Mouse (Mus musculus) lung, postnatal 0 days (tissue): ENCODE data around the gene Scaf11. TPM values are rescaled to one million over a fixed set of nuclear protein-coding genes. Genes with fewer than 3 reads are reported as not detected.

ENCODE experiments used
- ATAC-seq: fragments of 200-750 bp; cut with Nextera tagmentation; 2 replicates; pipeline ENCODE4 v1.8.0; 2017; ENCODE audit warnings: moderate library complexity
- DNase-seq: peaks from one replicate; pipeline ENCODE4 v3.0.0-alpha.2; 2016; ENCODE audit warnings: low spot score
- H3K27ac ChIP-seq: fragments of 300-500 bp; sonication (generic); 2 replicates; pipeline ENCODE4 v1.5.1; 2014; ENCODE audit warnings: antibody characterized with exemption, mild to moderate bottlenecking, low read length, mixed read lengths
- H3K27me3 ChIP-seq: fragments of 300-500 bp; sonication (generic); replicated peaks from 2 replicates; pipeline ENCODE4 v1.6.1; 2014; ENCODE audit warnings: low read length, mixed read lengths; ENCODE audit not compliant: insufficient read depth
- H3K36me3 ChIP-seq: fragments of 300-500 bp; sonication (generic); 2 replicates; pipeline ENCODE4 v1.6.1; 2014; ENCODE audit warnings: low read length, mixed read lengths; ENCODE audit not compliant: insufficient read depth
- H3K4me1 ChIP-seq: fragments of 300-500 bp; sonication (generic); 2 replicates; pipeline ENCODE4 v1.6.1; 2014; ENCODE audit warnings: antibody characterized with exemption, low read depth, low read length, mixed read lengths; ENCODE audit not compliant: insufficient read depth
- H3K4me2 ChIP-seq: fragments of 300-500 bp; sonication (generic); replicated peaks from 2 replicates; pipeline ENCODE4 v1.6.1; 2014; ENCODE audit warnings: low read depth, mild to moderate bottlenecking, low read length, moderate library complexity, mixed read lengths
- H3K4me3 ChIP-seq: fragments of 300-500 bp; sonication (generic); 2 replicates; pipeline ENCODE4 v1.5.1; 2014; ENCODE audit warnings: low read depth, low read length
- H3K9ac ChIP-seq: fragments of 300-500 bp; sonication (generic); replicated peaks from 2 replicates; pipeline ENCODE4 v1.6.1; 2014; ENCODE audit warnings: low read depth, mild to moderate bottlenecking
- H3K9me3 ChIP-seq: fragments of 300-500 bp; sonication (generic); 2 replicates; pipeline ENCODE4 v1.6.1; 2016; ENCODE audit warnings: low read length, mixed read lengths
- CTCF ChIP-seq: IDR thresholded peaks from 2 replicates; pipeline ENCODE4 v1.5.1; 2016; ENCODE audit warnings: antibody characterized with exemption, mild to moderate bottlenecking
- EP300 ChIP-seq: IDR thresholded peaks from 2 replicates; pipeline ENCODE4 v1.6.1; 2016; ENCODE audit warnings: antibody characterized with exemption, mild to moderate bottlenecking, control low read depth
- WGBS: fragments of 180-500 bp; shearing (Covaris S2); extraction: QIAGEN DNeasy Blood & Tissue Kit; methylation state at CpG from one replicate; pipeline ENCODE4 v1.1.7; 2014; 5-methylcytosine and 5-hydroxymethylcytosine counted together
- polyA plus RNA-seq: library from polyadenylated mRNA; unstranded; fragments of >200 nt; fragmentation: Nextera tagmentation; extraction: Ambion mirVana; gene quantifications from 2 replicates; pipeline ENCODE4 v1.2.1, GENCODE M21; 2015

Scaf11 gene
- polyA plus RNA-seq, 1 experiment from 2014 or later = 59.9 TPM

DNA sequence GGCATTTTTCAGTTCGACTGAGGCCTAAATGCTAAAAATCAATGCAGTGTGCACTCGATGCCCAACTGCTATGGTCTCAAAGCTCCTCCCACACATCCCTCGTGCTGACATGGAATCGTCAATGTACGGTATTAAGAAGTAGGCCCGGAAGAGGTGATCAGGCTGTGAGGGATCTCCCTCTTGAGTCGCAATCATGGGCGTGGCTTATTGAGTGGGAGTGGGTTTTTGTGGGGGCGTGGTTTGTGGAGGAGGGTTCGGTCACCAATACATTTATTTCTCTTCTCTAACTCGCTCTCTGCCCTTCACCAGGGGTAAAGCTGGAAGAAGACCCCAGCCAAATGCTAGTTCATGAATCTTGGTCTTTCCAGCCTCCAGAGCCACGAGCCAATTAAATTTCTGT, 17.4 kb upstream of the Scaf11 start:
- no peaks in the 10 kb centered on the region for H3K4me1 ChIP-seq
- no peak for ATAC-seq
- no peak overlapping the region for H3K4me2 ChIP-seq
- H3K27ac ChIP-seq = no peak overlapping the region
- H3K27me3 ChIP-seq = no peaks in the 10 kb centered on the region
- no peak overlapping the region for H3K4me3 ChIP-seq
- H3K9me3 ChIP-seq = no peaks in the 10 kb centered on the region
- no peaks in the 10 kb centered on the region for H3K36me3 ChIP-seq
- TF ChIP-seq EP300 = no peak
- no peak for TF ChIP-seq CTCF
- H3K9ac ChIP-seq = no peak overlapping the region
- DNase-seq = no peak
- WGBS = 88% methylated on average over 12 of the region's 12 CpGs

DNA sequence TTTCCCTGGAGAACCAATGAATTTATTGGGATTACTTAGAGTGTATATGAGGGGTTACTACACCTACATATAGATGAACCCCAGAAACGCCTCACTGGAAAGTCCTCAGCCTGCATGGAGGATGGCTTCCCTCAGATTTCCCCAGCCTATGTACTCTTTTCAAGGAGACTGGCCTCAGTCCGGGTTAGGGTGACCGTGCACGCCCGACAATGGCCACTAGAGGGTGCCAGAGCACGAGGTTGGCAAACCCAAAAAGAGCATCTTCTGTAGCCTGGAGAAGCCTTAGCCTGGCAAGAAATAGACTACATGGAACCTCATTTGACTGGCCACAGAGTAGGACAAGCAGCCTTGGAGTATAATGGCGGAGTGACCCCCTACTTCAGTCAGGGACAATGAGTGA, 15.7 kb upstream of the Scaf11 start:
- H3K36me3 ChIP-seq = no peaks in the 10 kb centered on the region
- no peak overlapping the region for H3K9ac ChIP-seq
- no peak overlapping the region for H3K4me2 ChIP-seq
- H3K27ac ChIP-seq = no peak overlapping the region
- DNase-seq (peak; percentile 79), ATAC-seq (peak; percentile 74)
- no peaks in the 10 kb centered on the region for H3K27me3 ChIP-seq
- no peak overlapping the region for H3K4me3 ChIP-seq
- no peaks in the 10 kb centered on the region for H3K9me3 ChIP-seq
- no peaks in the 10 kb centered on the region for H3K4me1 ChIP-seq
- peak; percentile 92 for TF ChIP-seq CTCF
- no peak for TF ChIP-seq EP300
- 5% methylated on average over 7 of the region's 7 CpGs for WGBS

DNA sequence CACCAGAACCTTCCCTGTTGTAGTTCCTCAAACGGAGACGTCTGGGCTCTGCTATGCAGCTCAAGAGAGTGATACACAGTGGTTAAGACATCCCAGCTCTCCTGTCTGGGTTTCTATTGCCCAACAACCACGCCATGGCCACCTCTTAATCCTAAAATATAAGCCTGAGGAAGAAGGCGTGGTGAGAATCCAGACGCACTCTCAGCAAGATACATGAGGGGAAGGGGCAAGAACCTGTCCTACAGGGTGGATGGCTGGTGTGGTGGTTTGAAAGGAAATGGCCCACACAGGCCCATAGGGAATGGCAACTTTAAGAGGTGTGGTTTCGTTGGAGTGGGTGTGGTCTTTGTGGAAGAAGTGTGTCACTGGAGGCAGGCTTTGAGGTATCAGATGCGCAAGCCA, 14.9 kb upstream of the Scaf11 start:
- no peak overlapping the region for H3K27ac ChIP-seq
- no peaks in the 10 kb centered on the region for H3K9me3 ChIP-seq
- H3K4me3 ChIP-seq = no peak overlapping the region
- H3K4me2 ChIP-seq = no peak overlapping the region
- ATAC-seq = no peak
- DNase-seq = no peak
- no peaks in the 10 kb centered on the region for H3K36me3 ChIP-seq
- no peak overlapping the region for H3K9ac ChIP-seq
- 82% methylated on average over 7 of the region's 7 CpGs for WGBS
- H3K27me3 ChIP-seq = no peaks in the 10 kb centered on the region
- no peaks in the 10 kb centered on the region for H3K4me1 ChIP-seq
- TF ChIP-seq EP300 (no peak), CTCF (no peak)

DNA sequence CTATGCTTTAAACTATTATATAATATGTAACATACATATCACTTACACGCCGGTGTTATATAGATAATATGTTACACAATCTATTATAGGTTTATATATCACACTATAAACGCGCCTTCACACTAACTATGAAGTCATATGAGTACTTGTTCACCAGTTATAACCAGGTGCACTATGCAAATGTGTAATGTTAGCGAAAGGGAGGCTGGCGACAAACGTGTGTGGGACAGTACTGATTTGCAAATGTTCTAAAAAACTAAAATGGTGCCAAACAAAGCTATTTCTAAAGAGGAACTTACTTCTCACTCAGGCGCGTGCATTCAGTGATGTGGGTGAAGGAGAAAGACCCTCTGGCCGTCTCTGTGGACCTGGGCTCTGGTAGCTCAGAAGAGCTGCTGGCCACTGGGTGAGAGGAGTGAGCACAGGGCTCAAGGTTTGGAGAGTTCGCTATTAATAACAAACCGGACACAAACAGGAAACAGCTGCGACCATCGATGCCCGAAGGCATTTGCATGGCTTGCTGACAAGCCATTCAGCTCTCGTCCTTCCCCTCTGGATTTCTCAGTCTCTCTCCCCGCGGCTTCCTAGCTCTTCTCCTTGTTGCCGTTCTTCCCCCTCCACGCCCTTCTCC, 13.8 kb upstream of the Scaf11 start:
- Histone ChIP-seq H3K27ac (no peak overlapping the region), H3K4me3 (no peak overlapping the region), H3K9ac (no peak overlapping the region), H3K27me3 (no peaks in the 10 kb centered on the region), H3K36me3 (no peaks in the 10 kb centered on the region), H3K4me2 (peak overlapping the region; percentile 28; the same call in 1 of the 2 replicates), H3K9me3 (no peaks in the 10 kb centered on the region), H3K4me1 (no peaks in the 10 kb centered on the region)
- DNase-seq (peak; percentile 46), ATAC-seq (peak; percentile 64)
- 59% methylated on average over 20 of the region's 20 CpGs for WGBS
- peak; percentile 35; the same call in 1 of the 2 replicates for TF ChIP-seq EP300
- TF ChIP-seq CTCF = no peak

DNA sequence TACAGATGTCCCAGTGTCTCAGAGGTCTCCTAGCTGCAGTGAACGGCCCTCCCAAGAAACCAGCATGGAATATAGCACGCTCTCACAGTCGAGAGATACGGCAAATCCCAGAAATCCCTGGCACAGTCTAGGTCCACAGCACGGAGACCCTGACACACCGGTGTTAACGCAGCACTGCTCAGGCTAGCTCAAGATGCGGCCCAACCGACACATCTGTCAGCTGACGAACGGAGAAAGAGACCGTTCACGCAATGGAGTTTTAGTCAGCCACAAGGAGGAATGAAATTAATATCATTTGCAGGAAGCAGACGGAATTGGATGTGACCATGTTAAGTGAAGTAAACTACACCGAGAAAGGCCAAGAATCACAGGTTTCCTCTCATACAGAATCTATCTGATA, 13.3 kb upstream of the Scaf11 start:
- no peak for DNase-seq
- H3K4me3 ChIP-seq = no peak overlapping the region
- no peak for TF ChIP-seq CTCF
- TF ChIP-seq EP300 = no peak
- no peak overlapping the region for H3K9ac ChIP-seq
- no peaks in the 10 kb centered on the region for H3K4me1 ChIP-seq
- H3K4me2 ChIP-seq = no peak overlapping the region
- 91% methylated on average over 15 of the region's 15 CpGs for WGBS
- no peaks in the 10 kb centered on the region for H3K27me3 ChIP-seq
- H3K9me3 ChIP-seq = no peaks in the 10 kb centered on the region
- ATAC-seq = no peak
- H3K36me3 ChIP-seq = no peaks in the 10 kb centered on the region
- H3K27ac ChIP-seq = no peak overlapping the region

DNA sequence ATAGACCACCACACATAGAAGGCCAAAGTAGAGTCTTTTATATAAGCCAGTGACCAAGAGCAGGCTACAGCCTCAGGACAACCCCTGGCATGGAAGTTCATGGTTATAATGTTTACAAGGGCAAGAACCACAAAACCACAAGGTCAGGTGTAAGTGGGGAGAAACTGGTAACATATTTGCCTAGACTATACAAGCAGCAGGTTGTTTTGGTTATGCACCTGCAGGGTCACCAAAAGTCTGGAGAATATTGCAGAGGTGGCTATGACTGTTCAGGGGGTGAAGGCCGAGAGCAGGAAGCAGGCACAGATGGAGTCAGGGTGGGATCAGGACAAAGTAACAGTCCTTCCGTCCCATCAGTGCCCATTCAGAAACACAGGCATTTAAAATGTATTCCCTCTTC, 7.7 kb upstream of the Scaf11 start:
- Histone ChIP-seq H3K4me2 (no peak overlapping the region), H3K4me1 (no peaks in the 10 kb centered on the region), H3K9ac (no peak overlapping the region), H3K9me3 (no peaks in the 10 kb centered on the region), H3K27me3 (no peaks in the 10 kb centered on the region), H3K27ac (no peak overlapping the region), H3K36me3 (no peaks in the 10 kb centered on the region), H3K4me3 (no peak overlapping the region)
- TF ChIP-seq EP300 (no peak), CTCF (no peak)
- ATAC-seq (no peak), DNase-seq (no peak)
- 84% methylated on average over 2 of the region's 2 CpGs for WGBS

DNA sequence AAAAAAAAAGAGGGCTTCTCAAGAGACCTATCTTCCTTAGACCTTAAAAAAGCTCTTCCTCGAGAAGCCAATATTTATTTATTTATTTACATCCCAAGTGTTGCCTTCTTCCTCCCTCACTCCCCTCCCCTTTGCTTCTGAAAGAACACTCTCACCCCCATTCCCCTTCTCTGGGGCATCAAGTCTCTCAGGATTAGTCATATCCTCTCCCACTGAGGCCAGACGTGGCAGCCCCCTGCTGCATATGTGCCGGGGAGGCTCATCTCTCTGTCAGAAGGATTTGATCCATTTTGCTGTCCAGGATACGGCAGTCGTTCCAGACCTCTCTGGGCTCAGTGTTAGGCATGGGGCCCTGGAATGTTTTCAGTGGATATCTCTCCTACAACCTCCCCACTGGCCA, 7.2 kb upstream of the Scaf11 start:
- H3K4me1 ChIP-seq = no peaks in the 10 kb centered on the region
- H3K9ac ChIP-seq = no peak overlapping the region
- no peaks in the 10 kb centered on the region for H3K27me3 ChIP-seq
- H3K4me3 ChIP-seq = no peak overlapping the region
- no peak overlapping the region for H3K4me2 ChIP-seq
- no peak for DNase-seq
- H3K9me3 ChIP-seq = no peaks in the 10 kb centered on the region
- 66% methylated on average over 5 of the region's 5 CpGs for WGBS
- no peaks in the 10 kb centered on the region for H3K36me3 ChIP-seq
- TF ChIP-seq EP300 (no peak), CTCF (no peak)
- no peak overlapping the region for H3K27ac ChIP-seq
- no peak for ATAC-seq
